Mouse (Mus musculus): ENCODE data around the gene Tiam1.

DNA sequence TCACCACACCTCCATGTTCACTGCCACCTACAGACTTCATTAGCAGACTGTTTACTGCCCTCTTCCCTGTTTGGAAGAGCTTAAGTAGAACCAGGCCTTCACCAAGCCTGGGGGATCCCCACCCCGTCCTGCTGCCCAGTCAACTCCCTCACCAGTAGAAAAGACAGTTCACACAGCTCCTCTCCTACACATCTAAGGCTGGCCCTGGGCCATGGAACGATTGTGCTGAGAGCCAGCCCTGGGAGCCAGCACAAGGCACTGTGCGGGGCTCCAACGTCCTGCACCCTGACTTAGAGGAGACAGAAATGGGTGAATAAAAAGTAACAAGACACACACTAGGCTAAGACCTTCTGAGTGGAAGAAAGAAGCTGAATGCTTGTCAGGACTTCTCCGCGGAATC, 20.5 kb downstream of the Tiam1 start:
- TF ChIP-seq CTCF (IDR thresholded peaks at IDR 0.05; ENCODE audit: low read depth, low read length) (no peak), POLR2A (IDR thresholded peaks at IDR 0.05; ENCODE audit: extremely low read depth, insufficient read depth, low read length) (no peak)
